Mouse (Mus musculus): ENCODE measurements around the gene Immp2l. TPM values are rescaled to one million over a fixed set of nuclear protein-coding genes. Genes with fewer than 3 reads are reported as not detected.

Gene Immp2l
- total RNA-seq, 2 experiments from 2014 or later, result 5.4 to 6.4 TPM

DNA sequence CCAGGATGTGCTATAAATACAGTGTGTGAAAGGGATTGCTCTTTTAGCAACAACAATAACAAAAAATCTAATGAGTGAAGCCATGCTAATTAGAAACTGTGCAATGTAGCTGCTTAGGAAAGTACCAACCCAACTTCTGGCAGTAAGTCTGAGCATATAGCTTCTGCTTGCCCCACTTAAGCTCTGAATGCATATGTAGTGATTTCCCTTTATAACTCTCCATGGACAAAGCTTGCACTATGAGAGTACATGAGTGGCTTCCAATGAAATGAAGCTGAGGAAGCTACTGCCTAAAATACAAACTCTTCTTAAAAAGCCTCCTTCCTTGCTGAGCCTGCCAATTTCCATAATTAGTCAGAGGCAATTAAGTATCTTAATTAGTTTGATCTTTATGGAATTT is 370.3 kb downstream of the Immp2l start:
- intact Hi-C loops (cut with DNase I), result loop anchor here (10.0 kb wide), 1 partner anchor 91 kb away; the partner anchor contains the start of gene Lrrn3
- DNase-seq (ENCODE audit: low spot score in 2 of 2), result no peak

DNA sequence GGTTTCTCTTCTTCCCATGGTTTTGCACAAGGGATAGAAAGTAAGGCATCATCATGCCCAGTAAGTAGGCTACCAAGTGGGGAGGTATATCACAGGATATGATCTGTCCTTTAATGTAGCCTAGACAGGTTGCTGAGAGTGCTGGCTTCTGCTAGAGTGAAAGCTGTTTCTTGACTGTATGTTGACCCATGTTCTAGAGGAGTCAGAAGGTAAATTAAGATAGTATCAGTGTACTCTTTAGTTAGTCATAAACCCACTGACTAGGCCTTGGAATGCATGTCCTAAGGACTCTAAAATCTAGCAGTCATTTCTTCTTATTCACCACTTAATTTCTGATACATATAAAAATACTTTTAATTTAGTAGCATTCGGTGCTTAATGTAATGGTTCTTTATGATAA is 377.2 kb downstream of the Immp2l start:
- no peak for DNase-seq (ENCODE audit: low spot score in 2 of 2)
- intact Hi-C loops (cut with DNase I), result no loop called here

- intact Hi-C loops (cut with DNase I), result no loop called here
- DNase-seq (ENCODE audit: low spot score in 2 of 2), result no peak
These were observed 378.0 kb downstream of the Immp2l start for GRCm38 (mm10) chr12:41401923-41402322.

- DNase-seq (ENCODE audit: low spot score in 2 of 2), result no peak
- intact Hi-C loops (cut with DNase I), result no loop called here
These were observed 385.5 kb downstream of the Immp2l start for GRCm38 (mm10) chr12:41409431-41409830.

DNA sequence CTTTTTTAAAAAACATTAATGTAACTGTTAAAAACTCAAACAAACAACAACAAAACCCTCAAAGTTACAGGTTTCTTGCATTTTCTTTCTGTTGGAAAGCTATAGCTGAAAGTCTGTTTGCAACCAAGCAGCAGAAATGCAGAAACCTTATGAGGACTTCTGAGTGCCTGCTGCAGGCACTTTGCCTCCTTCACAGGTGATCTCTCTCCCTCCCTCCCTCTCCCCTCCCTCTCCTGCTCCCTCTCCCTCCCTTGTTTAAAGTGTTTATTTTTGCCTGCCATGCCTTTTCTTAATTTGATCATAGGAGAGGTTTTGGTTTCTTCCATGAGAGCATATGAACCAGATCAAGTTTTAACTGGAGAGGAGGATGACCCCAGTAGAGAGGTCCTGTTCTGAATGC is 392.7 kb downstream of the Immp2l start:
- intact Hi-C loops (cut with DNase I), result no loop called here
- no peak for DNase-seq (ENCODE audit: low spot score in 2 of 2)

DNA sequence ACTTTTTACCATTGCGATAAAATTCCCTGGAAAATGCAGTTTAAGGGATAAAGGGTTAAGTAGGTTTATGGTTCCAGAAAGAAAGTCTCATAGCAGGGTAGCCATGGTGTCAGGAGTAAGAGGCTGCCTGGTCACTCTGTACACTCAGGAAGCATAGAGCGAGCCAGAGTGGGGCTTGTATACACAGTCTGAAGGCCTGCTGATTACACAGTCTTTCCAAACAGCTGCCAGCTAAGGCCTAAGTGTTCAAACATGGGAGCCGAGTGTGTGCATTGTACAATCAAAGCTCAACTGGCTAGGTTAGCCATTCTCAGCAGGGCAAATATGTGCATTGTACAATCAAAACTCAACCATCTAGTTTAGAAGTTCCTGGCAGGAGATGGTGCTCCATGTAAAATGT is 393.2 kb downstream of the Immp2l start:
- DNase-seq (ENCODE audit: low spot score in 2 of 2), result no peak
- intact Hi-C loops (cut with DNase I), result no loop called here

DNA sequence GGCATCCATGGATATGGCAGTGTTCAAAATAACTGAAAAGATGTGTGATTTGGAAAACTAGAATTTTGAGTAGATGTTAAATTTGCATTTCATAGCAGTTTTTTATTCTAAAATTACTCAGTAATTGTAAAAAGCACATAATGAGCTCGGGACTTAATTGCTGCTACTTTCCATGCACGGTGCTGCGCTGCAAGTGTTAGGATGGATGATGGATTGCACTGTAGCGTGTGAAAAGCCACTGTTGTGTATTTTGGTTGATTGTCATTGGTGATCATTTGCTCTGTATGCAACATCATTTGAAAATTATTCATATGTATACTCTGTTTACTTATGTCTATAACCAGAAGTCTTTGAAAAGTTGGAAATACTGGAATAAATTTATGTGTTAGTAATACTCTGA is 394.1 kb downstream of the Immp2l start:
- DNase-seq (ENCODE audit: low spot score in 2 of 2), result no peak
- intact Hi-C loops (cut with DNase I), result no loop called here

DNA sequence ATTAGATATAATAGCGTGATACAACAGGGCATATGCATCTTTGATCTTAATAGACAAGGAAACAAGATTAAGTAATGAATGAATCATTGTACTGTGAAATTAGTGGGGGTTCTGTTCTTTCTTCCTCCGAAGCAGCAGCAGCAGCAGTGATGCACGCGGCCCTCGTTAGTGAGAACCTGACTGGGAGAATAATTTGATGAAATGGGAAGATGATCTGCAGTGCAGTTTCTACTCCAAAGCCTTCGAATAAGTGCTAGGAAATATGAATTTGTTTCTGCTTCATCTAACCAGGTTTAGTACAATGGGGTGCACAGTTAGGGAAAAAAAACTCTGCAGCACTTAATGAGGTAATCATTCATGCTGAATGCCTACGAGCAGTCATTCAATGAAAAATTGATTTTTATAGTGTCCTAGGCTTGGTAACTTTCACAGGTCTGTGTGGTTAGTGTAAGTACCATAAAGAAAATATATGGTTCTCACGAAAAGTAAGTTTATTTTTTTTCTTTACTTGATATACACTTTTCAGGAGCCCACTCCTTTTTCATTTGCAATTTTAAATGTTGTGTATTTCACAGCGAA is 401.3 kb downstream of the Immp2l start:
- no peak for DNase-seq (ENCODE audit: low spot score in 2 of 2)
- intact Hi-C loops (cut with DNase I), result no loop called here

GRCm38 (mm10) chr12:41427464-41427863 is 403.6 kb downstream of the Immp2l start:
- DNase-seq (ENCODE audit: low spot score in 2 of 2), result no peak
- intact Hi-C loops (cut with DNase I), result no loop called here

DNA sequence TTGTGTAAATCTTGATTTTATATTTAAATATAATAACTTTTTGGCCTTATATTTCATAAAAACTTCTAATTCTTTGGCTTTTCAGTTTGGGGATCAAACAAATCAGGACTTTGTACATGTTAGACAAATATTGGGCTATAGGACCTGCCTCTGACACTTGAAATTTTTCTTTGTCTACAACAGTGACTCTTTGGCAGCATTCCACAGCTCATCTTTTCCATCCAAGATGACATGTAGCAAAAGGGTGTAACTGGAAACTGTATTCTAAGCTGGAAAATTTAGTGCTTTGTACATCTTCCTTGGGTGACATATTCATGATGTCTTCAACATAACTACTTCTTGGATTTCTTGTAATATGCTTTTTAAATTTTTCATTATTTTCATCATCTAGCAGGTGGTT is 404.9 kb downstream of the Immp2l start:
- no peak for DNase-seq (ENCODE audit: low spot score in 2 of 2)
- intact Hi-C loops (cut with DNase I), result no loop called here

DNA sequence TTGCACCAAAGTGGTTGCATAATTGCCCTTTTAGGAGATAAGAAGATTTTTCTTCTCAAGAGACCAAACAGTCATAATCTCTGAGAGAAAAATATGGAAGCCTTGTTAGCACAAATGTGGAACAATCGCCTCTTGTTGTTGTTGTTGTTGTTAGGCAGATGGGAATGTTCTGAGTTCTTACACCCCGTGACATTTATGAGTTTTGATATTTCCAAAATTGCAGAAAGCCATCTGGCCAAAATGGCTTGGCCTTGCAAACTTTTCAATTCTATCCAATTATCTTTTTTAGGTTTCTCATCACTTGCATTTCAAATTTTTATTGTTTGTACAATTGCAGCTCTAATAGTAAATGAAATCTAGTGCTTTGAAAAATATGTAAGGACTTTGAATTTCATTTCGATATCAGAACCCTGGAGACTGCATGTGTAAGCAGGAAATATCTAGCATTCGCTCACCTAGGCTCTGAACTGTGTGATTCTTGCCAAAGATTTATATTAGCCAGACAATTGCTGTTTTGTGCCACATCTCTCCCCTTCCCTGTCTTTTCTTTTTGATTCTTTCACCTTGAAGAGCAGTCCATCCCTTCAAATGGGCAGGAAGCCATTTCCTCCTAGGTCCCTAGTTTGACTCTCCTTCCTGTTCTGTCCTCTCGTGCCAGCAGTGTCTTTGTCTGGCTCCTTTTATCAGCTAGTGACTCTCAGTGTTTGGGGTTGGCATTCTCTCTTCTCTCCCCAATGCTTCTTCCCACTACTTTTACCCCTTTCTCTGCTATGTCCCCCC is 412.5 kb downstream of the Immp2l start:
- intact Hi-C loops (cut with DNase I), result no loop called here
- DNase-seq (ENCODE audit: low spot score in 2 of 2), result no peak

DNA sequence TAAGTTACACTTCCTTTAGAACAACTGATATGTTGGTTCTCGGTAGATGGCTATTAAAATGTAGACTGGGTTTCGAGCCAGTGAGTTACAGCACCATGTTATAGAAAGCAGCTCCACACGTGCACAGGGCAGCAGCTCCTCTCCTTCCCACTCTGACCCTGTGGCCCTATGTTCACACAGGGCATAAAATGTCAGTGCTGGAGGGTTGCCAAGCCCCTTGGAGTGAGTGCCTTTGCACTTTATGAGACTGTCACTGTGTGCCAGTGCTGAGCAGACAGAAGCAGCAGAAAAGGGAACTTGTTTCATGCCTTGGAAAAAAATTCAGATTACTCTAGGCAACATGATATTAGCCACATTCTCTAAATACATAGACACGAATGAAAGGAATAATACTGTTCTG is 414.6 kb downstream of the Immp2l start:
- intact Hi-C loops (cut with DNase I), result no loop called here
- DNase-seq (ENCODE audit: low spot score in 2 of 2), result no peak

GRCm38 (mm10) chr12:41468374-41468991 is 444.6 kb downstream of the Immp2l start:
- no peak for DNase-seq (ENCODE audit: low spot score in 2 of 2)
- intact Hi-C loops (cut with DNase I), result no loop called here

GRCm38 (mm10) chr12:41469096-41469801 is 445.4 kb downstream of the Immp2l start:
- intact Hi-C loops (cut with DNase I), result no loop called here
- no peak for DNase-seq (ENCODE audit: low spot score in 2 of 2)

DNA sequence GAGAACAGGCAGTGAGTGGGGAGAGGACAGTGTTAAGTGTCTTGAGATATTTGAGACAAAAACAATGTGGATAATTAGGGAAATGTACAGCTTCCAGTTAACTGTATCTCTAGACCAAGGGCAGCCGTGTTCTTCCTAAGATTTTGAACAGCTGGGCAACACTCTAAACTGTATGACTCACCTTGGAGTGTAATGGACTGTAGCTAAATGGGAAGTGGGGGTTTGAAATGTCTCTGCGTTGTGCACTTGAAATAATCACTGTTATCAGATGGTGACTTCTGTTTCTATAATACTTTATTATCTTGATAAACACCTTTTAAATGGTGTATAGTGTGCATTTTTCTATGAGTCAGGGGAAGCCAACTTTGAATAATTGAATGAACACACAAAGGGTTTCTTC is 457.6 kb downstream of the Immp2l start:
- no peak for DNase-seq (ENCODE audit: low spot score in 2 of 2)
- intact Hi-C loops (cut with DNase I), result loop anchor here (10.0 kb wide), 2 partner anchors 87 to 457 kb away; partner anchors contain the start of gene Immp2l

- peak; percentile 31 to 42 for DNase-seq (ENCODE audit: low spot score in 2 of 2)
- intact Hi-C loops (cut with DNase I), result loop anchor here (10.0 kb wide), 2 partner anchors 88 to 458 kb away; partner anchors contain the start of gene Immp2l
These were observed 459.3 kb downstream of the Immp2l start for GRCm38 (mm10) chr12:41483091-41483592.

DNA sequence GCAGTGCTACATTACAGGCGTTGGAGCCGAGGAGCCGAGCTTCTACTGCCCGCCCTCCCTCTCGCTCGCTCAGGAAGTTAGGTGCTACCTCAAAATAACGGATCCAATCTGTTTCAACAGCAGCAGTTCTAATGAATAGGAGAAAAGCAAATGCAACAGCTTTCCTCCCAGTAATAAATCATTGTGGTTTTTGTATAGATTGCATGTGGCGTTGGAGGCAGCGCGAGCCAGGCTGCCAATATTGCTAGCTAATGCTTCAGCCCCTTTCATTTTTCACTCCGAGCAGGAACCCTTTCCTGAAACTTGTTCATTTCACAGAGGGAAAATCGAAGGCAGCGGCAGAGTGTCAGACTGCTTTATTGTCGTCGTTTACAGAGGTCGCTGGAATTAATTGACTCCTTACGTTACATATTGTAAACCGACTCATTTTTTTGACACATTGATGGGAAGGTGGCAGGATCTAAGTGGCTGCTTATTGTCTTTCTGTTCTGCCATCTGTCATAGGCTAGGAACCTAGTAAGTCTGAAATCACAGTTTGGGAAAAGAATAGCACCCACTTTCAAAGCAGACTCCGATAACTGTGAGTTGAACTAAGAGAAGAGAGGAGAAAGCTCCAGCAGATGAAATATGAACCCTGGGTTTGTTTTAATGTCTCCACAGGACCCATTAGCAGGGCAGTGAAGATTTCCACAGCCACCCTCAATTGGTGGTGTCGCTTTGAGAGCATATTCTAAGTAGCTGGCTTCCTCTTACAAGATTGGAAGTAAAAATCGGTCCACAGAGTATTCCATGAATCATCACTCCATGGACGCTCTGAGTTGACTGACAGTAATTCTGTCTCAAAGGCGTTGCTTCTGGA is 459.9 kb downstream of the Immp2l start:
- intact Hi-C loops (cut with DNase I), result loop anchor here (2.0 to 10.0 kb wide), 3 partner anchors 89 to 641 kb away; partner anchors contain the start of gene Immp2l
- DNase-seq (ENCODE audit: low spot score in 2 of 2), result peak; percentile 27 to 37

GRCm38 (mm10) chr12:41484689-41485511 is 461.0 kb downstream of the Immp2l start:
- peak; percentile 49 to 57 for DNase-seq (ENCODE audit: low spot score in 2 of 2)
- intact Hi-C loops (cut with DNase I), result loop anchor here (2.0 to 10.0 kb wide), 3 partner anchors 90 to 642 kb away; partner anchors contain the start of gene Immp2l

All from left cerebral cortex, postnatal 36 days (tissue).